Mouse (Mus musculus): ENCODE results near the gene Cntd1. TPM values are rescaled to one million over a fixed set of nuclear protein-coding genes. Genes with fewer than 3 reads are reported as not detected.

Gene Cntd1
- polyA plus RNA-seq, 1 experiment from 2014 or later: 0.26 TPM

- 59% methylated on average over 10 of the region's 10 CpGs for WGBS
- TF ChIP-seq CTCF (IDR thresholded peaks at IDR 0.05; ENCODE audit: low read depth): no peak
- Histone ChIP-seq H3K4me2 (replicated peaks; ENCODE audit: low read depth) (peak overlapping the region; percentile 40), H3K9ac (ENCODE audit: low read depth, low read length) (no peak overlapping the region), H3K4me3 (ENCODE audit: low read depth, low read length) (peak overlapping the region; percentile 17), H3K9me3 (ENCODE audit: control insufficient read depth) (no peaks in the 10 kb centered on the region), H3K36me3 (ENCODE audit: control insufficient read depth, insufficient read depth) (no peaks in the 10 kb centered on the region), H3K27me3 (replicated peaks; ENCODE audit: control insufficient read depth, insufficient read depth, low read length) (no peaks in the 10 kb centered on the region), H3K4me1 (replicated peaks; ENCODE audit: control insufficient read depth, insufficient read depth, low read length) (no peaks in the 10 kb centered on the region), H3K27ac (ENCODE audit: low read depth, low read length) (no peak overlapping the region)
- ATAC-seq: no peak
Measured at GRCm38 (mm10) chr11:101334023-101334422, 55.2 kb downstream of the Cntd1 start.

GRCm38 (mm10) chr11:101334516-101334915, 55.7 kb downstream of the Cntd1 start:
- H3K9ac ChIP-seq (ENCODE audit: low read depth, low read length): no peak overlapping the region
- H3K9me3 ChIP-seq (ENCODE audit: control insufficient read depth): no peaks in the 10 kb centered on the region
- H3K27ac ChIP-seq (ENCODE audit: low read depth, low read length): no peak overlapping the region
- no peaks in the 10 kb centered on the region for H3K27me3 ChIP-seq (replicated peaks; ENCODE audit: control insufficient read depth, insufficient read depth, low read length)
- no peaks in the 10 kb centered on the region for H3K4me1 ChIP-seq (replicated peaks; ENCODE audit: control insufficient read depth, insufficient read depth, low read length)
- H3K36me3 ChIP-seq (ENCODE audit: control insufficient read depth, insufficient read depth): no peaks in the 10 kb centered on the region
- no peak for TF ChIP-seq CTCF (IDR thresholded peaks at IDR 0.05; ENCODE audit: low read depth)
- WGBS: 45% methylated on average over 6 of the region's 6 CpGs
- peak overlapping the region; percentile 40 for H3K4me2 ChIP-seq (replicated peaks; ENCODE audit: low read depth)
- no peak for ATAC-seq
- H3K4me3 ChIP-seq (ENCODE audit: low read depth, low read length): no peak overlapping the region

- no peaks in the 10 kb centered on the region for H3K4me1 ChIP-seq (replicated peaks; ENCODE audit: control insufficient read depth, insufficient read depth, low read length)
- no peak overlapping the region for H3K4me3 ChIP-seq (ENCODE audit: low read depth, low read length)
- H3K27ac ChIP-seq (ENCODE audit: low read depth, low read length): no peak overlapping the region
- 80% methylated on average over 9 of the region's 9 CpGs for WGBS
- H3K27me3 ChIP-seq (replicated peaks; ENCODE audit: control insufficient read depth, insufficient read depth, low read length): no peaks in the 10 kb centered on the region
- H3K4me2 ChIP-seq (replicated peaks; ENCODE audit: low read depth): no peak overlapping the region
- no peaks in the 10 kb centered on the region for H3K36me3 ChIP-seq (ENCODE audit: control insufficient read depth, insufficient read depth)
- ATAC-seq: no peak
- TF ChIP-seq CTCF (IDR thresholded peaks at IDR 0.05; ENCODE audit: low read depth): peak; percentile 65
- H3K9ac ChIP-seq (ENCODE audit: low read depth, low read length): no peak overlapping the region
- H3K9me3 ChIP-seq (ENCODE audit: control insufficient read depth): no peaks in the 10 kb centered on the region
Measured at GRCm38 (mm10) chr11:101335685-101336084, 56.9 kb downstream of the Cntd1 start.

- H3K27me3 ChIP-seq (replicated peaks; ENCODE audit: control insufficient read depth, insufficient read depth, low read length): no peaks in the 10 kb centered on the region
- H3K27ac ChIP-seq (ENCODE audit: low read depth, low read length): no peak overlapping the region
Measured at GRCm38 (mm10) chr11:101338123-101338760, 59.4 kb downstream of the Cntd1 start.

More at GRCm38 (mm10) chr11:101338123-101338760, 59.4 kb downstream of the Cntd1 start:
- peak; percentile 51 for ATAC-seq
- WGBS: 2% methylated on average over 9 of the region's 9 CpGs
- no peak overlapping the region; the same call in 1 of the 2 replicates for H3K9ac ChIP-seq (ENCODE audit: low read depth, low read length)
- peak overlapping the region; percentile 47 for H3K4me2 ChIP-seq (replicated peaks; ENCODE audit: low read depth)
- H3K9me3 ChIP-seq (ENCODE audit: control insufficient read depth): no peaks in the 10 kb centered on the region
- no peaks in the 10 kb centered on the region for H3K36me3 ChIP-seq (ENCODE audit: control insufficient read depth, insufficient read depth)
- no peak for TF ChIP-seq CTCF (IDR thresholded peaks at IDR 0.05; ENCODE audit: low read depth)
- H3K4me3 ChIP-seq (ENCODE audit: low read depth, low read length): peak overlapping the region; percentile 17
- H3K4me1 ChIP-seq (replicated peaks; ENCODE audit: control insufficient read depth, insufficient read depth, low read length): no peaks in the 10 kb centered on the region

Other genes starting within 250 kb of the Cntd1 start
- gene Naglu, start 209.0 kb upstream of the Cntd1 start, polyA plus RNA-seq (2015; fragmentation: Nextera tagmentation; extraction: Ambion mirVana): 25.6 and 25.8 TPM in 2 replicates
- 0.08 TPM in 1 of 2 replicates, not detected in the other for gene Hsd17b1, start 200.6 kb upstream of the Cntd1 start, polyA plus RNA-seq (2015; fragmentation: Nextera tagmentation; extraction: Ambion mirVana)
- 28.0 TPM in 2 replicates for gene Coasy, start 196.4 kb upstream of the Cntd1 start, polyA plus RNA-seq (2015; fragmentation: Nextera tagmentation; extraction: Ambion mirVana)
- gene Mlx, start 191.7 kb upstream of the Cntd1 start, polyA plus RNA-seq (2015; fragmentation: Nextera tagmentation; extraction: Ambion mirVana): 93.3 and 96.4 TPM in 2 replicates
- gene Psmc3ip, start 183.6 kb upstream of the Cntd1 start, polyA plus RNA-seq (2015; fragmentation: Nextera tagmentation; extraction: Ambion mirVana): 9.1 and 10.5 TPM in 2 replicates
- 10.3 and 12.3 TPM in 2 replicates for gene Retreg3, start 159.1 kb upstream of the Cntd1 start, polyA plus RNA-seq (2015; fragmentation: Nextera tagmentation; extraction: Ambion mirVana)
- 20.0 and 20.6 TPM in 2 replicates for gene Tubg1, start 159.1 kb upstream of the Cntd1 start, polyA plus RNA-seq (2015; fragmentation: Nextera tagmentation; extraction: Ambion mirVana)
- 2.5 and 2.8 TPM in 2 replicates for gene Tubg2, start 123.1 kb upstream of the Cntd1 start, polyA plus RNA-seq (2015; fragmentation: Nextera tagmentation; extraction: Ambion mirVana)
- gene Cntnap1, start 108.5 kb upstream of the Cntd1 start, polyA plus RNA-seq (2015; fragmentation: Nextera tagmentation; extraction: Ambion mirVana): 5.2 and 6.0 TPM in 2 replicates
- 7.7 and 7.8 TPM in 2 replicates for gene Plekhh3, start 107.7 kb upstream of the Cntd1 start, polyA plus RNA-seq (2015; fragmentation: Nextera tagmentation; extraction: Ambion mirVana)
- 0.13 and 0.22 TPM in 2 replicates for gene Ccr10, start 103.6 kb upstream of the Cntd1 start, polyA plus RNA-seq (2015; fragmentation: Nextera tagmentation; extraction: Ambion mirVana)
- gene Ezh1, start 52.5 kb upstream of the Cntd1 start, polyA plus RNA-seq (2015; fragmentation: Nextera tagmentation; extraction: Ambion mirVana): 9.8 and 10.8 TPM in 2 replicates
- gene Ramp2, start 33.0 kb upstream of the Cntd1 start, polyA plus RNA-seq (2015; fragmentation: Nextera tagmentation; extraction: Ambion mirVana): 67.7 and 74.7 TPM in 2 replicates
- gene Vps25, start 25.3 kb upstream of the Cntd1 start, polyA plus RNA-seq (2015; fragmentation: Nextera tagmentation; extraction: Ambion mirVana): 148 and 157 TPM in 2 replicates
- 4.6 and 4.7 TPM in 2 replicates for gene Wnk4, start 18.4 kb upstream of the Cntd1 start, polyA plus RNA-seq (2015; fragmentation: Nextera tagmentation; extraction: Ambion mirVana)
- gene Coa3, start 102 bp downstream of the Cntd1 start, polyA plus RNA-seq (2015; fragmentation: Nextera tagmentation; extraction: Ambion mirVana): 255 and 276 TPM in 2 replicates
- 117 and 124 TPM in 2 replicates for gene Becn1, start 23.3 kb downstream of the Cntd1 start, polyA plus RNA-seq (2015; fragmentation: Nextera tagmentation; extraction: Ambion mirVana)
- gene Psme3, start 37.2 kb downstream of the Cntd1 start, polyA plus RNA-seq (2015; fragmentation: Nextera tagmentation; extraction: Ambion mirVana): 59.5 and 60.2 TPM in 2 replicates
- gene Aoc2, start 46.1 kb downstream of the Cntd1 start, polyA plus RNA-seq (2015; fragmentation: Nextera tagmentation; extraction: Ambion mirVana): 0.34 and 0.41 TPM in 2 replicates
- 3.7 and 4.4 TPM in 2 replicates for gene Aoc3, start 51.6 kb downstream of the Cntd1 start, polyA plus RNA-seq (2015; fragmentation: Nextera tagmentation; extraction: Ambion mirVana)
- gene G6pc, start 88.5 kb downstream of the Cntd1 start, polyA plus RNA-seq (2015; fragmentation: Nextera tagmentation; extraction: Ambion mirVana): 54.3 and 63.3 TPM in 2 replicates
- 27.0 and 28.9 TPM in 2 replicates for gene Aarsd1, start 138.6 kb downstream of the Cntd1 start, polyA plus RNA-seq (2015; fragmentation: Nextera tagmentation; extraction: Ambion mirVana)
- gene Gm27029, start 145.8 kb downstream of the Cntd1 start, polyA plus RNA-seq (2015; fragmentation: Nextera tagmentation; extraction: Ambion mirVana): 2.2 and 2.9 TPM in 2 replicates
- gene Rundc1, start 146.1 kb downstream of the Cntd1 start, polyA plus RNA-seq (2015; fragmentation: Nextera tagmentation; extraction: Ambion mirVana): 12.0 and 13.1 TPM in 2 replicates
- 7.0 and 7.8 TPM in 2 replicates for gene Ptges3l, start 146.3 kb downstream of the Cntd1 start, polyA plus RNA-seq (2015; fragmentation: Nextera tagmentation; extraction: Ambion mirVana)
- gene Rpl27, start 163.3 kb downstream of the Cntd1 start, polyA plus RNA-seq (2015; fragmentation: Nextera tagmentation; extraction: Ambion mirVana): 240 and 241 TPM in 2 replicates
- gene Ifi35, start 169.4 kb downstream of the Cntd1 start, polyA plus RNA-seq (2015; fragmentation: Nextera tagmentation; extraction: Ambion mirVana): 100 and 102 TPM in 2 replicates
- gene Rnd2, start 186.0 kb downstream of the Cntd1 start, polyA plus RNA-seq (2015; fragmentation: Nextera tagmentation; extraction: Ambion mirVana): 27.8 and 31.9 TPM in 2 replicates
- 94.5 and 95.6 TPM in 2 replicates for gene Vat1, start 187.2 kb downstream of the Cntd1 start, polyA plus RNA-seq (2015; fragmentation: Nextera tagmentation; extraction: Ambion mirVana)